8 mouse cellular contexts compared by ENCODE assay signal in genomic region chr1:182489803-182490452, GRCm38 (mm10). TPM values are rescaled to one million over a fixed set of nuclear protein-coding genes. Genes with fewer than 3 reads are reported as not detected.
A peak's percentile ranks its signal among the peaks of the same experiment; 100 is the strongest.
DNase-seq lines count a peak whose midpoint lies in the region; ATAC-seq lines count a peak whose summit lies in the region.

No protein-coding gene starts in this region.

- H3K4me2 ChIP-seq in hindbrain, embryonic 13.5 days: peak overlapping the region; percentile 52

- DNase-seq in T-cell, adult 2 months (ENCODE audit: low spot score): peak; percentile 95
- peak; percentile 87 to 93 for DNase-seq in cerebellum, postnatal 25 days
- peak; percentile 77 to 85 for DNase-seq in frontal cortex, postnatal 25 days (ENCODE audit: low spot score in 2 of 2)
- DNase-seq in layer of hippocampus, postnatal 25 days (ENCODE audit: extremely low spot score in 1 of 2, low spot score in 1 of 2): peak; percentile 79 to 86
- DNase-seq in lung, postnatal 14 days: peak; percentile 95
- DNase-seq in retina, adult 2 months (ENCODE audit: low read depth, low spot score): peak; percentile 41
- DNase-seq in thymus, postnatal 25 days: peak; percentile 93

- 11% methylated on average over 21 of the region's 21 CpGs for WGBS in hindbrain, embryonic 13.5 days

- ATAC-seq in hindbrain, embryonic 13.5 days (ENCODE audit: low FRiP score): peak; percentile 91

- peaks cover 61% of the 10 kb centered on the region for H3K36me3 ChIP-seq in hindbrain, embryonic 13.5 days

- peak overlapping the region; percentile 51; the same call in 1 of the 2 replicates for H3K9ac ChIP-seq in hindbrain, embryonic 13.5 days

- H3K4me3 ChIP-seq in hindbrain, embryonic 13.5 days: peak overlapping the region; percentile 24; the same call in 1 of the 2 replicates

- H3K9me3 ChIP-seq in hindbrain, embryonic 13.5 days: no peaks in the 10 kb centered on the region

- H3K27ac ChIP-seq in hindbrain, embryonic 13.5 days: peak overlapping the region; percentile 66

- H3K27me3 ChIP-seq in hindbrain, embryonic 13.5 days: no peaks in the 10 kb centered on the region

- H3K4me1 ChIP-seq in hindbrain, embryonic 13.5 days (replicated peaks): peaks cover 17% of the 10 kb centered on the region

RNA-seq across cellular contexts. Expression of gene Capn2, which starts 27.5 kb away (rescaled TPM):
- polyA plus RNA-seq in hindbrain, embryonic 13.5 days (2015; fragmentation: Nextera tagmentation; extraction: Ambion mirVana): 85.0 and 85.8 TPM in 2 replicates
- 10 to 100 TPM; 59.4 to 62.3 TPM for total RNA-seq in layer of hippocampus, postnatal 25 days (2021)

Comparison
In these comparisons a context has a peak if more than half of its experiments do, and no peak if none do; other contexts are left out.
1. Peak in every context shown above with its lines: DNase-seq, ATAC-seq, H3K4me3 ChIP-seq and H3K27ac ChIP-seq.
2. DNase-seq: peak in every context shown above with its lines; median percentile 95 in T-cell, adult 2 months; 95 in lung, postnatal 14 days; 93 in thymus, postnatal 25 days; 90 in cerebellum, postnatal 25 days; 82 in layer of hippocampus, postnatal 25 days; 81 in frontal cortex, postnatal 25 days; 41 in retina, adult 2 months.